Mouse (Mus musculus) hindlimb bud, embryonic 11.5 days (tissue): ENCODE results near the gene Krt27.

Source experiments
- DNase-seq: peaks from one replicate; pipeline ENCODE4 v3.0.0-alpha.2; 2012; ENCODE audit warnings: low read depth, low spot score; ENCODE audit errors: extremely low spot score

Gene Krt27

DNA sequence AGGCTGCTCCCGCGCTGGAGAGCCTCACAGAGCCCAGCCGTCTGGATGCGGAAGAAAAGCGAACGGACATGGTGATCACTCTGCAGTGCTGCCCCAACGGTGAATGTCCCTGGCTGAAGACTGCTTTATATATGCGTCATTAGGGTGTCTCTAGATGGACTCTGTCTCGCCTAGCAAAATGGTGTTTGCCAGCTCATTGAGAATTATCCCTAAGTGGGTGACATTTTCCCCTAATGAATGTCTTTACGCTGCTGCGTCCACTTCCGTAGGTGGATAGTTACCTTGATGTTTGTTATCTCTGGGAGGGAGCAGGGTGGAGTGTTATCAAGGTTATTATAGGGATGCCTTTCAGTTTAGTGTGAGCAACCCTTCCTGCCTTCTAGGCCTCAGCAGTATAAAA, at the start of gene Krt27:
Gene Krt27 (minus strand): TSS at position 101 of the 400 bp plus-strand sequence.
- DNase-seq: no peak

- DNase-seq: no peak
These were observed 49.1 kb upstream of the Krt27 start for GRCm38 (mm10) chr11:99399956-99400549.

- DNase-seq: no peak
These were observed 47.9 kb upstream of the Krt27 start for GRCm38 (mm10) chr11:99398832-99399231.

- no peak for DNase-seq
These were observed 47.2 kb upstream of the Krt27 start for GRCm38 (mm10) chr11:99398084-99398483.

GRCm38 (mm10) chr11:99396661-99397060, 45.8 kb upstream of the Krt27 start:
- no peak for DNase-seq

GRCm38 (mm10) chr11:99396034-99396433, 45.1 kb upstream of the Krt27 start:
- no peak for DNase-seq

GRCm38 (mm10) chr11:99392492-99392891, 41.6 kb upstream of the Krt27 start:
- DNase-seq: no peak

DNA sequence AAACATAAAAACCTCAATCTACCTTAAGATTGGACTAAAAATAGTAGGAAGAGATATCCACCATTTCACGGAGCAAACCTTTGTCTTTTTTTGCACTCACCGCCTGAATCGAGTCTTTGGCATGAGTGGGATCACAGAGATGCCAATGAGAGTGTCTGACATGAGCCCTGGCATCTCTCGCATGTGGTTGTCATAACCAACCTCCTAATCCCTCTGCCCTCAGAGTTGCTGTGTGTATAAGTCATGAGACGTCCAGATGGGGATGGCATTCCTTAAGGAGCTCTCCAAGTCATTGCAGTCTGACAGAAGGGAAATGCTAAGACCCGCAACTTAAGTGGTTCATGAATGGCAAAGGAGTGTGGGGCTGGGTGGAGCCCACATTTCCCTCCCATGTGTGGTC, 40.5 kb upstream of the Krt27 start:
- no peak for DNase-seq

DNA sequence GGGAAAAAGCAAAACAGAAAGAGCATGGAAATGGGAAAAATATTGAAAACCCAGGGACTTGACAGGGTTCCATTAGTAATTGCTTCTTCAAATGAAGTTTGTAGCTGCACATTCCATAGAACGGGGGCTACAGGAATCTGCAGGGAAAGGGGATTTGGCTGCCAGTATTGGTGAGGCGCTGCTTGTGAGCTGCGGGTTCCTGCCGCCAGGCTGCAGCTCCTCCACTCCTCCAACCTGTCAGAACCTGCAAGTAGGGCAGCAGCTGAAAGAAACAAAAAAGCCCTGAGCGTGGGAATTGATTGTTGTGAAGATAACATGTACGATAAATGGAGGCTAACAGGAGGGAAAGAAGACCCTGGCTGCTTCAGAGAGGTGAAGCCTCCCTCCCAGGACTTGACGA, 40.0 kb upstream of the Krt27 start:
- DNase-seq: no peak

DNA sequence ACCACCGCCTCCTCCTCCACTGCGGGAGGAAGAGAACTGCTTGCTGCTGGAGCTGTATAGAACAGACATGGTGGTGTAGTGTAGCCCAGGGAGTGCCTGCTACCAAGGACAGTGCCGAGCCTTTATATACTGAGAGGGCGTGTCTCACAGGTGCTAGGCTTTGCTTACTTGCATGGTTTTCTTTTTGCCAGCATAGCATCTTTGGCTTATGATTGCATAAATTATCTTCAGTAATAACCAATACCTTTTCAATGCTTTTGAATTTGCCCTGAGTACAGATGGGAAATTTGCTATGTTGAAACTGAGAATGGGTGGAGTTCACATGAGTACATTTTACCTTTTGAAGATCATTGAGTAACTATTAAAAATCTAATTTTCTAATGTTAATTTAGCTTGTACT, 38.4 kb upstream of the Krt27 start, which contains the start of gene Krt10:
Gene Krt10 (minus strand): TSS at position 101 of the 400 bp plus-strand sequence.
- DNase-seq: no peak

- no peak for DNase-seq
These were observed 37.8 kb upstream of the Krt27 start for GRCm38 (mm10) chr11:99388661-99389060.

DNA sequence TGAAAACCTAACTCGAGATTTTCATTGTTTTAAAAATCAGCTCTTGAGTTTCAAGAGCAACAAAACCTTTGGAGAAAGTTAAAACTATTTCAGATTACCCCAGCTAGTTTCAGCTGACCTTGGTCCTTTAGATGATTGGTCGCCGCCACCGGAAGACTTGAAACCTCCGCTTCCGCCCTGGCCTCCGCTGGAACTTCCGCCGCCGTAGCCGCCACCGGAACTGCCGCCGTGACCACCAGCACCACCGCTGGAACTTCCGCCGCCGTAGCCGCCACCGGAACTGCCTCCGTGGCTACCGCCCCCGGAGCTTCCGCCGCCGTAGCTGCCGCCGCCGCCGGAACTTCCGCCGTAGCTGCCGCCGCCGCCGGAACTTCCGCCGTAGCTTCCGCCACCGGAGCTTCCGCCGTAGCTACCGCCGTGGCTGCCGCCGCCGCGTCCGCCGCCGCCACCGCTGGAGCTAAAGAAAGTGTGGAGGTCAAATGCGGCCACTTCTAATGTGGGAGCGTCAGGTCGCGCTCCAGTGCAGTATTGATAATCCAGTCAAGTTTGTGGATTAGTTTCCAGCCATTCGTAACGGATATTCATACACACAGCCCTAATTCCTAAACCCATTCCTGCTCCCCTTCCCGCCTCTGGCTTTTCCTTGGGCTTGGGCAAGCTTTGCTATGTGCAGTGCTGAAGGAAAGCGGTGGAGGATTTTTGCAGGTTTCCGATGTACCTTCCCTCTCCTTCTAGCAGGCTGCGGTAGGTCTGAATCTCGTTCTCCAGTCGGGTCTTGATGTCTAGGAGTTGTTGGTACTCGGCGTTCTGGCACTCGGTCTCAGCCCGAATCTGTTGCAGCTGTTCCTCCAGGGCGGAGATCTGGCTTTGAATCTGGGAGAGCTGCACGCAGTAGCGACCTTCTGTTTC, 35.2 kb upstream of the Krt27 start:
- no peak for DNase-seq

GRCm38 (mm10) chr11:99379568-99379967, 28.7 kb upstream of the Krt27 start:
- no peak for DNase-seq

GRCm38 (mm10) chr11:99374803-99375202, 23.9 kb upstream of the Krt27 start, which contains the start of gene Krt28:
Gene Krt28, minus strand, starts transcription at chr11:99374903.
- DNase-seq: no peak

GRCm38 (mm10) chr11:99369853-99370451, 19.0 kb upstream of the Krt27 start:
- no peak for DNase-seq

- DNase-seq: no peak
These were observed 18.3 kb upstream of the Krt27 start for GRCm38 (mm10) chr11:99369229-99369628.

DNA sequence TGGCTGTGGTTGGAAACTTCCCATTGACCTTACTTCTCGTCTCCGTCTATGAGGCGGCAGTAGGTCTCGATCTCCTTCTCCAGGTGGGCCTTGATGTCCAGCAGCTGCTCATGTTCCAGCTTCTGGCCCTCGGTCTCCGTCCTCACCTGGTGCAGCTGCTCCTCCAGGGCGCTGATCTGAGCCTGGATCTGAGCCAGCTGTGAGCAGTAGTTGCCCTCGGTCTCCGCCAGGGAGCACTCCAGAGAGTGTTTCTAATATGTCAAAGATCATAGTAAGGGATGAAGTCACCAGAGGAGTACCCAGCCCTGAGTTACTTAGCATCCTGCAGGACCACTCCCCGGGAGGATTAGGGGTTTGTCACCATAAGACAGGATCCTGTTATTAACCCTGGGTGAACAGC, 15.9 kb upstream of the Krt27 start:
- DNase-seq: no peak

DNA sequence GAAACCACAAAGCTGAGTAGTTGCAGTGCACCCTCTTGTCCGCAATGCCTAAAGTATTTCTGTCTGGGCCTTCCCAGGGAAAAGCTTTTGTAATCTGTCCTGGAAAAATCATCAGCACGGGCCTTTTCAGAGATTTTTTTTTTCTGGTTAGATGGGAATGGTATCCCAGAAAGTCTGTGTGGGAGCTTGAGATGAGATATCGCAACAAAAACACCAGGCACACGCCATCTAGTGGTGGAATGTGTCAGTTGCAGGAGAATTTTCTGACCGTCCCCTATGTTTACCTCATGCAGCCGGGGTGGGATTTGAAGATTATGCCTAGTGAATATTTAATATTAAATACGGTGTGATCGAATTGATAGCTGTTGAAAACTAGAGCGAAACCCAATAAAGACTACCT, 13.5 kb upstream of the Krt27 start:
- no peak for DNase-seq

DNA sequence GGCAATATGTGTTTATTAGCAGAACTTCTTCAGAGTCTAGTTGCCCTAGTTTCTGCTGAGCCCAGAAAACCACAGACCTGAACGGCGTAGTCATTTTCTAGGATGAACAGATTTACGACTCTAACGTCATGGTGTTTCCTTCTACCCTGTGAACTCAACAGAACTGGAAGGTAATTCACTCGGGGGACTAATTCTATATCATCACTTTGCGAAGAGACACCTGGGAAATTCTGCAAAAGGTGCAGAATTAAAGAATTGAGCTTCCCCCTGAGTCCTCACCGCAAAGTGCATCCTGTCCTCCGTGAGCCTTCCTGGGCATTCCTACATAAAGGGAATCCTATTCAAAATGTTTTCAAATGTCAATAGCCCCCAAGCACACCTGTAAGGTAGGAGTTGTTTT, 10.5 kb upstream of the Krt27 start:
- no peak for DNase-seq

DNA sequence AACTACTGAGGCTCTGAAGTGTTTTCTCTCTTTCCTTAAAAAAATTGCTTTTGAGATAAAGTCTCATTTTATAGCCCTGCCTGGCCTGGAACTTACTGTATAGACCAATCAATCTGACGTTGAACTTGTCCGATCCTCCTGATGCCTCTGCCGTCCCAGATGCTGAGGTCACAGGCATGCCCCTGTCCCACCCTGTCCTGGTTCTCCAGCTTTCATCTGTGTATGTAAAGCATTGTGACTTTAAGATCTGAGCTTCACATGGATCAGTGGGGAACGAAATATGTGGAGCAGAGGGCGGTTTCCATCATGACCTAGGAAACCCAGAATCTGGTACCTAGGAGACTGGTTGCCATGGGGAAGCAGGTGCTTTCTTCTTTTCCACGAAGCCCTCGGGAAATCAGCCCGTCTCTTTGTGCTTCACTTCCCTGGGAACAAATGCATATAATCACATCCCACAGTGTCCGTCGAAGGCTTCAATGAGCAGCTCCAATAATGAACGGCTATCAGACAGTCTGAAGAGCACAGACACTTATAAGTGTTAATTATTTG, 11.5 kb downstream of the Krt27 start:
- DNase-seq: no peak

GRCm38 (mm10) chr11:99337866-99338265, 13.0 kb downstream of the Krt27 start, which contains the start of gene Krt26:
Gene Krt26, minus strand, starts transcription at chr11:99337966.
- DNase-seq: no peak
